Mouse (Mus musculus) limb, embryonic 13.5 days (tissue): ENCODE measurements around the gene Rbm14. TPM values are rescaled to one million over a fixed set of nuclear protein-coding genes. Genes with fewer than 3 reads are reported as not detected.
"Not testable (repeated sequence)": the region's sequence is repeated elsewhere in the genome, so short reads cannot be mapped to it uniquely, and the experiment has no call there.

Source experiments
- ATAC-seq: fragments of 200-750 bp; cut with Nextera tagmentation; 2 replicates; pipeline ENCODE4 v1.8.0; 2017; ENCODE audit warnings: low read depth, moderate number of reproducible peaks, moderate TSS enrichment; ENCODE audit not compliant: low FRiP score
- H3K27ac ChIP-seq: fragments of 300-500 bp; sonication (generic); 2 replicates; pipeline ENCODE4 v1.5.1; 2015; ENCODE audit warnings: inconsistent platforms, mild to moderate bottlenecking, moderate library complexity
- H3K27me3 ChIP-seq: fragments of 300-500 bp; sonication (generic); 2 replicates; pipeline ENCODE4 v1.6.1; 2015; ENCODE audit warnings: mild to moderate bottlenecking, inconsistent platforms
- H3K36me3 ChIP-seq: fragments of 300-500 bp; sonication (generic); 2 replicates; pipeline ENCODE4 v1.6.1; 2015; ENCODE audit warnings: inconsistent platforms, mild to moderate bottlenecking, moderate library complexity
- H3K4me1 ChIP-seq: fragments of 300-500 bp; sonication (generic); 2 replicates; pipeline ENCODE4 v1.6.1; 2015; ENCODE audit warnings: inconsistent platforms
- H3K4me2 ChIP-seq: fragments of 300-500 bp; sonication (generic); replicated peaks from 2 replicates; pipeline ENCODE4 v1.6.1; 2015; ENCODE audit warnings: inconsistent platforms, mild to moderate bottlenecking, moderate library complexity
- H3K4me3 ChIP-seq: fragments of 300-500 bp; sonication (generic); 2 replicates; pipeline ENCODE4 v1.5.1; 2015; ENCODE audit warnings: moderate library complexity, mild to moderate bottlenecking, inconsistent platforms
- H3K9ac ChIP-seq: fragments of 300-500 bp; sonication (generic); 2 replicates; pipeline ENCODE4 v1.6.1; 2015; ENCODE audit warnings: mild to moderate bottlenecking, inconsistent platforms
- H3K9me3 ChIP-seq: fragments of 300-500 bp; sonication (generic); 2 replicates; pipeline ENCODE4 v1.6.1; 2016; ENCODE audit warnings: inconsistent platforms
- WGBS: fragments of 180-500 bp; shearing (Covaris S2); methylation state at CpG from one replicate; pipeline ENCODE4 v1.1.7; 2015; 5-methylcytosine and 5-hydroxymethylcytosine counted together
- polyA plus RNA-seq: library from polyadenylated mRNA; unstranded; fragments of >200 nt; fragmentation: Nextera tagmentation; extraction: Ambion mirVana; gene quantifications from 2 replicates; pipeline ENCODE4 v1.2.1, GENCODE M21; 2015

The Rbm14 gene
- polyA plus RNA-seq, 1 experiment from 2014 or later, result 89.7 TPM

DNA sequence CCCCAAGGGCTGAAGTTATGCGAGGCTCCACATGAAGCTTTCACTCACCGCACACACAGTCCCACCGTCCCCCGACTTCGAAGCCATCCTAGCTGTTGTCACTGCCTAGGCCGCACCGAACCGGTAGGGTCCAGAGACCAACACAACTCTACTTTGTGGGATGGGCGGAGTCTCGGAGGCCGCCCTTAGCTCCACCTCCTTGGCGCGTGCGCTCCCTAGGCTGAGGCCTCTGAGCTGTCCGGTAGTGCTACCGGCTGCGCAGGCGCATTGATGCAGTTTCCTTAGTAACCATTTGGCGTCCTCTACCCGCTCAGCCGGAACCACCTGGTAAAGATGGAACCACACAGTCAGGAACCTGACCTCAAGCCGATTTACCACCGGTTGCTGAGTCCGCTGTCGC is 27.7 kb upstream of the Rbm14 start, which contains the start of the genes Ccs and Ccdc87:
Gene Ccs, minus strand, starts transcription at position 184 of the 400 bp plus-strand sequence.
Gene Ccdc87, plus strand, starts transcription at position 218 of the 400 bp plus-strand sequence.
- WGBS, result under 1% methylated on average over 25 of the region's 25 CpGs
- Histone ChIP-seq H3K9me3 (no peaks in the 10 kb centered on the region), H3K4me3 (peak within 1 kb of the TSS; percentile 54), H3K27me3 (peaks cover 35% of the 10 kb centered on the region), H3K27ac (no peak within 1 kb of the TSS), H3K9ac (peak within 1 kb of the TSS; percentile 74), H3K36me3 (no peaks in the 10 kb centered on the region; the same call in 1 of the 2 replicates), H3K4me2 (peak within 1 kb of the TSS; percentile 96), H3K4me1 (peaks cover 19% of the 10 kb centered on the region)
- ATAC-seq, result peak; percentile 99

DNA sequence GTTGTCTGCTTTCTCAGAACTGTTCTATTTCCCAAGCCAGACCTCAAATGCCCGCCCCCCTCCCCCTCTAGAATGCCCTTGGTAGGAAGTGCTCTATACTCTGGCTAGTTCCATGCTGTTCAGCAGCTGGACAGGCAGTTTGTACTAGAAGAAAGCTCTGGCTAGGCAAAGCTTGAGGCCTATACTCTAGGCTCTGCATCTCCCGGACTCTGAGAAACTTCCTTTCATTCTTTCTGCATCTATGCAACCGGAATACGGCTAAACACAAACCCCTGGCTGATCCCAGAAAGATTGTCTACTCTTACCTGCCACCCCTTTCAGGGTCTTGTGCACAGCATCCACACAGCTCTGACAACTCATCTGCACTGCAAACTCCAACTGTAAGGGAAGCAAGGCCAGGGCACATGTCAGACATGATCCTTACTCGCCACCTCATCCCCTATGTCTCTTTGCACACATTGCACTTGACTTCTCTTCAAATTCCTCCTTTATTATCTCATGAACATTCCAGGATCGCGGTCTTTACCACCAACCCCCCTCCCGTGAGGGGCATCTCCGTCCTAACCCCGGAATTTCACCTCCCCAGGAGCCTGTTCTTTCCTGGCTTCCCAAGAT is 27.2 kb upstream of the Rbm14 start:
- H3K4me2 ChIP-seq, result peak overlapping the region; percentile 96
- H3K27me3 ChIP-seq, result peaks cover 35% of the 10 kb centered on the region
- peak overlapping the region; percentile 54 for H3K4me3 ChIP-seq
- no peak; the same call in 1 of the 2 replicates for ATAC-seq
- H3K4me1 ChIP-seq, result peaks cover 19% of the 10 kb centered on the region
- H3K27ac ChIP-seq, result no peak overlapping the region
- no peaks in the 10 kb centered on the region; the same call in 1 of the 2 replicates for H3K36me3 ChIP-seq
- WGBS, result 32% methylated on average over 10 of the region's 10 CpGs
- H3K9me3 ChIP-seq, result no peaks in the 10 kb centered on the region
- H3K9ac ChIP-seq, result peak overlapping the region; percentile 74

DNA sequence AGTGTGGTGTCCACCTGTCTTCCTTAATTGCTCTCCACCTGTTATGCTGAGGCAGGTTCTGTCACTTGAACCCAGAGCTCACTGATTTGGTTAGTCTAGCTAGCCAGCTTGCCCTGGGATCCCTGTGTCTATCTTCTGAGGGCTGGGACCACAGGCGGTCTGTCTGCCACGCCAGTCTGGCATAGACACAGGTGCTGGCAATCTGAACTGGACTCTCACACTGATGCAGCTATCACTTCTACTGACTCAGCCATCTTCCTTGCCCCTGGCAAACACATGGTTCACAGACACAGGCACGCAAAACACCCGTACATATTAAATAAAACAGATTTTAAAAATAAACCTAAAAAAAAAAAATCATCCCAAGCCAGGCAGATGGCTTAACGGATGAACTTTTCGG is 25.6 kb upstream of the Rbm14 start:
- H3K27me3 ChIP-seq, result peaks cover 26% of the 10 kb centered on the region
- no peaks in the 10 kb centered on the region for H3K9me3 ChIP-seq
- WGBS, result 91% methylated on average over 6 of the region's 6 CpGs
- H3K36me3 ChIP-seq, result peaks cover 16% of the 10 kb centered on the region
- no peak overlapping the region for H3K27ac ChIP-seq
- no peak overlapping the region for H3K4me2 ChIP-seq
- no peak overlapping the region for H3K9ac ChIP-seq
- no peak for ATAC-seq
- H3K4me3 ChIP-seq, result no peak overlapping the region
- peaks cover 19% of the 10 kb centered on the region for H3K4me1 ChIP-seq

DNA sequence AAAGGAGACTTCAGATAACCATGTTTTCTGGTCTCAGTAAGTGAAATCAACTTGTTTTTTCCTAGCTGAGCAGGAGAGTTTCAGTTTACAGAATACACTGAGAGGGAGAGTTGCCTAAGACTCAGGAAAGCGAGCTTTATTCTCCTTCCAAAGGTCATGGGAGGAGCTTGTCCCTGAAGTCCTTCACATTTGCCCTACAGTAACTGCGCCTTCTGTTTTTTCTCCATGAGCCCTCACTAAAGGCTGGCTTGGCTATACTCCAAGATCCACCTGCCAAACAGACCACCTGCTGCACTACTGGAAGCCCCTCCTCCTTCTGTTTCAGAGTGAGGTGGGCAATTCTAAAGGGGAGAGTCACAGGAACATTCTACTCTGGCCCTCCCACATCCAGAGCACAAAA is 24.7 kb upstream of the Rbm14 start:
- 78% methylated on average over 2 of the region's 2 CpGs for WGBS
- Histone ChIP-seq H3K9me3 (no peaks in the 10 kb centered on the region), H3K9ac (no peak overlapping the region), H3K4me1 (peaks cover 19% of the 10 kb centered on the region), H3K27ac (no peak overlapping the region), H3K4me2 (no peak overlapping the region), H3K27me3 (peaks cover 17% of the 10 kb centered on the region), H3K36me3 (peaks cover 22% of the 10 kb centered on the region), H3K4me3 (no peak overlapping the region)
- no peak for ATAC-seq

DNA sequence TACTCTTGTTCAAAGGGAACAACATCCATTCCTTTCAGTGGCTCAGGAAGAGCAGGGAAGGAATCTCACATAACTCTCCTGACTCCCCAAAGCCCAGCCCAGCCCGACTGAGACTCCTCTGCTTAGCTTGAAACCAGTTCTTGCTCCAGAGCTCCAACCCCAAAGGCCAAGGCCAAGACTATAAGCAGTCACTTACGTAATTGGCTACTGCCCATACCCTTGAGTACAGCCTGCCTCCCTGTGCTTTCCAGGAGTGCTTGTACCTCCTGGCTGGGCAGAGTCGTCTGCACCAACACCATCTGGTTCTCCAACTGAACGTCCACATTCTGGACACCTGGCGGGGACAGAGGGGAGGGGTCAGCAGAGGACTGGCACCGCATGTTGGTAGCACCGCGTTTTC is 22.5 kb upstream of the Rbm14 start:
- WGBS, result 83% methylated on average over 8 of the region's 8 CpGs
- Histone ChIP-seq H3K27me3 (no peaks in the 10 kb centered on the region), H3K27ac (no peak overlapping the region), H3K36me3 (peaks cover 41% of the 10 kb centered on the region), H3K4me3 (no peak overlapping the region), H3K4me2 (no peak overlapping the region), H3K9ac (no peak overlapping the region), H3K9me3 (no peaks in the 10 kb centered on the region), H3K4me1 (peaks cover 14% of the 10 kb centered on the region)
- ATAC-seq, result no peak

DNA sequence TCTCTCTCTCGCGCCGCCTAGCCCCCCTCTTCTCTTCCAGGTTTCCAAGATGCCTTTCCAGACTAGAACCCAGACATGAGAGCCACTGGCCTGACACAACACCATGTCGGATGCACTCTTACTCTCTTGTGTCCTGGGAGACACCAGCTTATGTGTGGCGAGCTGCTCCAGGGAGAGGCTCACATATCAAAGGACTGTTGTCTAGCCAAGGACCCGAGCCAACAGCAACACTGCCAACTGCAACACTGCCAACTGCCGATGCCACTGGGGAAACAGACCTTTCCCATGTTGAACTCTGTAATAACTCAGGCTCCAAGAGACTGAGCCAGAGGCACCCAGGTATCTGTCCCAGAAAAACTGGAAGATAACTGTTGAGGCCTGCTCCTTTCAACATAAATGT is 17.7 kb upstream of the Rbm14 start:
- Histone ChIP-seq H3K9me3 (no peaks in the 10 kb centered on the region), H3K27me3 (no peaks in the 10 kb centered on the region), H3K27ac (no peak overlapping the region), H3K4me3 (no peak overlapping the region), H3K4me2 (no peak overlapping the region), H3K9ac (no peak overlapping the region), H3K36me3 (peaks cover 70% of the 10 kb centered on the region), H3K4me1 (no peaks in the 10 kb centered on the region)
- WGBS, result 66% methylated on average over 7 of the region's 7 CpGs
- ATAC-seq, result no peak

DNA sequence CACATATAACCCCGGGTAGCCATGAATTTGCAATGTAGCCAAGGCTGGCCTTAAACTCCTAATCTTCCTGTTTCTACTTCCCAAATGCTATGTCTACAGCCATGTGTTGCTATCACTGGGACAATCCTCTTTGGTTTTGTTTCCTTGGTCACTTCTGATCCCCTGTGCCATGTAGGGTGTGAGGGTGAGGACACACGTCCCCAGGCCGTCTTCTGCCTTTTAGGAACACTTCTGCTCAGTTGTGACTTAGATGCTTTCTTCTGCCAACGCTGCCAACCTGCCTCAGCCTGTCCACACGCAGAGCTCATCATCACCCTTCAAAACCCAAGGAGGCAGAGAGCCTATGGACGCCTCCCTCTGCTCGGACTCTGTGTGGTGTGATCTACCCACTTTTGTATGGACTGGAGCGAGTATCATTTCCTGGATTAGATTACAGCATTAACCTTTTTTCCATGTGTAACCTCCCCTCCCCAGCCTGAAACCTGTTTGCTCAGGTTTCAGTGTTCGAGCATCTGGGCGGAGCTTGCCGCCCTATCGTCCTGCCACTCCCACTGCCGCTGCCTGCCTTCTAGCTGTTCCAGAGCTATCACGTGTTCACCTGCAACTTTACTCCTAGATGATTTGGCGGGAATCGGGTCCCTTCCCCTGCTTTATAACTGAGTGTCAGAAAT is 17.1 kb upstream of the Rbm14 start:
- H3K4me2 ChIP-seq, result no peak overlapping the region
- 50% methylated on average over 16 of the region's 16 CpGs for WGBS
- no peak for ATAC-seq
- peaks cover 72% of the 10 kb centered on the region for H3K36me3 ChIP-seq
- H3K9me3 ChIP-seq, result no peaks in the 10 kb centered on the region
- H3K4me3 ChIP-seq, result no peak overlapping the region
- no peak overlapping the region for H3K9ac ChIP-seq
- H3K27ac ChIP-seq, result no peak overlapping the region
- no peaks in the 10 kb centered on the region for H3K27me3 ChIP-seq
- H3K4me1 ChIP-seq, result no peaks in the 10 kb centered on the region

DNA sequence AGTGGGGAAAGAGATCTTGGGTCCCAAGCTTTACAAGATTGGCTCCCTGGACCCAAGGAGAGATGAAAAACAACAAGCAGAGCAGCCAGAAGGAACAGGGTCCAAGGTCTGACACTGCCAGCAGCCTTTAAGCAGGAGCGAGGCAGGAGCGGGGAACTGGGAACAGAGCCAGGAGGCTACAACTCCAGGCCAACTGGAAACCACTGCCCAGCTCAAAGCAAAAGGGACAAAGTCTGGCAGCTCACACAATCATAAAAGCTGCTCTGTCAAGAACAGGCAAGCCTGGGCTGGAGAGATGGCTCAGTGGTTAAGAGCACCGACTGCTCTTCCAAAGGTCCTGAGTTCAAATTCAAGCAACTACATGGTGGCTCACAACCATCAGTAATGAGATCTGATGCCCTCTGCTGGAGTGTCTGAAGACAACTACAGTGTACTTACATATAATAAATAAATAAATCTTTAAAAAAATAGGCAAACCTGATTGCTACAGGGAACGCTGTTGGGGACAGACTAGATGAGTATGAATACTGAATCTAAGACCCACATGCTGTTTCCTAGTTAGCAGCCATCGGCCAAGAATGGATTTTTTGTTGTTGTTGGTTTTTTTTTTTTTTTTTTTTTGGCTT is 9.4 kb upstream of the Rbm14 start:
- no peak overlapping the region for H3K9ac ChIP-seq
- H3K36me3 ChIP-seq, result peaks cover 22% of the 10 kb centered on the region
- 0 out of 2 replicates have a peak, but pooled peaks cover under 1% of the 10 kb centered on the region for H3K9me3 ChIP-seq
- H3K4me2 ChIP-seq, result no peak overlapping the region
- WGBS, result 73% methylated on average over 5 of the region's 5 CpGs
- H3K27ac ChIP-seq, result no peak overlapping the region
- no peaks in the 10 kb centered on the region for H3K4me1 ChIP-seq
- no peaks in the 10 kb centered on the region for H3K27me3 ChIP-seq
- no peak for ATAC-seq
- no peak overlapping the region for H3K4me3 ChIP-seq

DNA sequence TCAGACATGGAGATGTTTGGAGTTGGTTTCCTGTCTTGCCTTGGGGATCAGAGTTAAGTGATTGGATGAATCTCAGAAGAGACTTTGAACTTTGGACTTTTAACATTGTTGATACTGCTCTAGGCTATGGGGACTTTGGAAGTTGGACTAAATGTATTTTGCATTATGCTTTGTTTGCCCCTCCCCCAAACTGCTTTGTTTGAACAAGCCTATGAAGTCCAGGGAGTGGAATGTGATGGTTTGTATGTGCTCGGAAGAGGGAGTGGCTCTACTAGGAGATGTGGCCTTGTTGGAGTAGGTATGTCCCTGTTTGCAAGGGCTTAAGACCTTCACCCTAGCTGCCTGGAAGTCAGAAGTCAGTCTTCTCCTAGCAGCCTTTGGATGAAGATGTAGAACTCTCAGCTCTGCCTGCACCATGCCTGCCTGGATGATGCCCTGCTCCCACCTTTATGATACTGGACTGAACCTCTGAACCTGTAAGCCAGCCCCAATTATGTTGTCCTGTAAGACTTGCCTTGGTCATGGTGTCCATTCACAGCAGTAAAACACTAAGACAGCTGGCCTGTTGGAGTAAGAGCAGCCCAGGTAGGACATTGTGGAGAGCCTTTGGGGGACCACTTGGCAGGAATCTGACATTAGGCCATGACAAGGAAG is 5.9 kb upstream of the Rbm14 start:
- H3K4me2 ChIP-seq, result no peak overlapping the region
- H3K27me3 ChIP-seq, result no peaks in the 10 kb centered on the region
- 0 out of 2 replicates have a peak, but pooled peaks cover 1% of the 10 kb centered on the region for H3K4me1 ChIP-seq
- H3K4me3 ChIP-seq, result no peak overlapping the region
- no peak overlapping the region for H3K9ac ChIP-seq
- WGBS, result 75% methylated on average over 1 of the region's 1 CpGs
- H3K9me3 ChIP-seq, result 0 out of 2 replicates have a peak, but pooled peaks cover 5% of the 10 kb centered on the region
- ATAC-seq, result no peak
- no peak overlapping the region for H3K27ac ChIP-seq
- H3K36me3 ChIP-seq, result no peaks in the 10 kb centered on the region

DNA sequence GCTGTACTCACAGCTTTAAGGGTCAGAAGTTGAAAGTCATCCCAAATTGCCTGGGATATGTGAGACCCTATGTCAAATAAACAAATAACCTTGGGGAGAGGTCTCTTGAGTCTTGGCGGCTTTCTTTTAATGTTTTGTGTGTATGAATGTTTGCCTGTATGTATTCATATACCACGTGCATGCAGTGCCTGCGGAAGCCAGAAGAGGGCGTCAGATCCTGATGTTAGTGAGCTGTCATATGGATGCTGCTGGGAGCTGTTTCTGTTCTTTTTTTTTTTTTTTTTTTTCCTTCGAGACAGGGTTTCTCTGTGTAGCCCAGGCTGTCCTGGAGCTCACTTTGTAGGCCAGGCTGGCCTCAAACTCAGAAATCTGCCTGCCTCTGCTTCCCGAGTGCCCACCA is 1.6 kb upstream of the Rbm14 start:
- Histone ChIP-seq H3K27me3 (no peaks in the 10 kb centered on the region), H3K4me3 (no peak overlapping the region), H3K9ac (no peak overlapping the region), H3K27ac (no peak overlapping the region), H3K9me3 (0 out of 2 replicates have a peak, but pooled peaks cover 5% of the 10 kb centered on the region), H3K4me2 (no peak overlapping the region), H3K36me3 (no peaks in the 10 kb centered on the region), H3K4me1 (peaks cover 19% of the 10 kb centered on the region)
- no peak for ATAC-seq
- 77% methylated on average over 6 of the region's 6 CpGs for WGBS

DNA sequence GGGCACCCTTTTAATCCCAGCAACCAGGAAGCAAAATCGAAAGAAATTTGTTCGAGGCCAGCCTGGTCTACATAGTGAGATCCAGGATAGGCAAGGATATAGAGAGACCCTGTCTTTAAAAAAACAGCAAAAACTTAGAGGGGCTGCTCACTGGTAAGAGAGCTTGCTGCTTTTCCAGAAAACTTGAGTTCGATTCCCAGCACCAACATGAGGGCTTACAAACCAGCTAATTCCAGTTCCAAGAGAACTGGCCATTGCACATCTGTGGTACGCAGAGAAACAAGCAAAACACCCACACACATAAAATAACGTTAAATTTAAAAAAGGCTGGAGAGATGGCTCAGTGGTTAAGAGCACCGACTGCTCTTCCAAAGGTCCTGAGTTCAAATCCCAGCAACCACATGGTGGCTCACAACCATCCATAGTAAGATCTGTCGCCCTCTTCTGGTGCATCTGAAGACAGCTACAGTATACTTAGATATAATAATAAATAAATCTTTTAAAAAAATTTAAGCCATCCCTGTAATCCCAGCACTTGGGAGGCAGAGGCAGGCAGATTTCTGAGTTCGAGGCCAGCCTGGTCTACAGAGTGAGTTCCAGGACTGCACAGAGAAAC is 1.0 kb upstream of the Rbm14 start:
- Histone ChIP-seq H3K4me3 (peak overlapping the region; percentile 89), H3K27ac (peak overlapping the region; percentile 93), H3K4me2 (peak overlapping the region; percentile 60), H3K4me1 (peaks cover 21% of the 10 kb centered on the region), H3K9ac (peak overlapping the region; percentile 84)
- not testable (repeated sequence) for ATAC-seq, H3K9me3 ChIP-seq, H3K27me3 ChIP-seq, H3K36me3 ChIP-seq
- WGBS, result 78% methylated on average over 8 of the region's 8 CpGs
